Mouse (Mus musculus) Patski (cell line): ENCODE measurements around the gene Gbp7. TPM values are rescaled to one million over a fixed set of nuclear protein-coding genes. Genes with fewer than 3 reads are reported as not detected.
A peak's percentile ranks its signal among the peaks of the same experiment; 100 is the strongest.
"Not testable (repeated sequence)": the region's sequence is repeated elsewhere in the genome, so short reads cannot be mapped to it uniquely, and the experiment has no call there.

Source experiments
- ATAC-seq: fragments of 100-300 bp; one replicate; pipeline ENCODE4 v1.8.0; 2021
- CTCF ChIA-PET: fragments of 350-600 bp; sonication (Branson Sonifier 250); formaldehyde crosslinking; loops from one replicate; lab custom pipeline; 2022; ENCODE audit warnings: inconsistent platforms; lab: Charles Lee
- POLR2A ChIA-PET: fragments of 350-600 bp; sonication (Branson Sonifier 250); formaldehyde crosslinking; loops from one replicate; lab custom pipeline; 2022; ENCODE audit warnings: antibody characterized with exemption, inconsistent platforms; lab: Charles Lee
- DNase-seq: peaks from one replicate; pipeline ENCODE4 v3.0.0-alpha.2; 2011; ENCODE audit warnings: low read depth, low spot score
- H3K27me3 ChIP-seq: fragments of 371-371 bp; one replicate; pipeline ENCODE4 v1.5.1; 2021
- CTCF ChIP-seq: fragments of 100-300 bp; IDR thresholded peaks from one replicate; pipeline ENCODE4 v1.5.1; 2021
- in situ Hi-C: fragments of 300-500 bp; cut with MboI; formaldehyde crosslinking; loops from 3 replicates; pipeline ENCODE4 v1.11.1; 2018; ENCODE audit warnings: low pct_unique_long_range_greater_than_20kb, mixed read lengths
- polyA plus RNA-seq: library from polyadenylated mRNA; unstranded; gene quantifications from one replicate; pipeline ENCODE4 v1.2.3, GENCODE M21; 2021

The Gbp7 gene
- polyA plus RNA-seq, 1 experiment from 2014 or later, result 2.3 TPM

DNA sequence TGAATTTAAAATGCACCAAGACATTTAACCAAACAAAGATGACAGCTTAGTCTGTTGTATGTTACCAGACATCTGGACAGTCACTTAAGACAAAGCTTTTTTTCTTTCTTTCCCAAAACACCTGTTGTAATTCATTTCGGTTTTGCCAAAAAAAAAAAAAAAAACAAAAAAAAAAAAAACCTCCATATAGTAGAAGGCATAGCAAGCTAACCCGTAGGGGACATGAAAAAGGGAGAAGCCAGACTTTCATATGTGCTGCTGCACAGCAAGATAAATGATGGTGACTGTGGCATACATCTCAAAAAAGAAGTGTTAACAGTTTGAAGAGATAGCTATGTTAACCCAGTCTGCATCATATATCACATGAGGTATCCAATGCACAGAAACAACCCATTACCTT lies 545 bp upstream of the Gbp7 start:
- ChIA-PET CTCF (interaction anchor here (1.0 to 2.7 kb wide), 11 partner anchors 9 to 179 kb away, joined by 3 to 16 read pairs (median 4); partner anchors contain the start of genes Gbp2 and Gbp3), POLR2A (interaction anchor here (0.7 to 1.6 kb wide), 2 partner anchors 9 to 112 kb away, joined by 4 to 5 read pairs; no protein-coding TSS in a partner anchor)
- no peak for TF ChIP-seq CTCF
- no peaks in the 10 kb centered on the region for H3K27me3 ChIP-seq
- no peak for DNase-seq
- no peak for ATAC-seq
- in situ Hi-C loops, result no loop called here

DNA sequence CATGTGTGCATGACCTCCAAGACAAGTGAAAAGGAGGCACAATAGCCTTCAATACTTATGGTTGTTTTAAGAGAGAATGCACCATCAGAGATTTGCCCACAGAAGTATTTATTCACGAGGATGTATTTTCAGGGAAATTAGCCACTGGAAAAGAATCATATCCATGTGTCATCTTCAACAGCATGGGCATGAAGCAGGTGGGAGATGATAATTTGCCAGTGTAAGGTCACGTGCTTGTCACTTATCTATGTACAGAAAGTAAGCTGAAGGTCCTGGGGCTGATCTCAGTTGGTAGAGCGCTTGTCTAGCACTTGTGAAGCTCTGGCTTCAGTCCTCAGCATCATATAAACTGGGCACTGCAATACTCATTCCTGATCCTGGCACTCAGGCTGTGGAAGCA lies 1.5 kb downstream of the Gbp7 start:
- ChIA-PET CTCF (interaction anchor here (1.2 to 2.7 kb wide), 2 partner anchors 8 to 28 kb away, joined by 3 to 16 read pairs; partner anchors contain the start of gene Gbp3), POLR2A (no interaction called here)
- no peak for ATAC-seq
- in situ Hi-C loops, result no loop called here
- no peak for TF ChIP-seq CTCF
- no peak for DNase-seq
- H3K27me3 ChIP-seq, result no peaks in the 10 kb centered on the region

DNA sequence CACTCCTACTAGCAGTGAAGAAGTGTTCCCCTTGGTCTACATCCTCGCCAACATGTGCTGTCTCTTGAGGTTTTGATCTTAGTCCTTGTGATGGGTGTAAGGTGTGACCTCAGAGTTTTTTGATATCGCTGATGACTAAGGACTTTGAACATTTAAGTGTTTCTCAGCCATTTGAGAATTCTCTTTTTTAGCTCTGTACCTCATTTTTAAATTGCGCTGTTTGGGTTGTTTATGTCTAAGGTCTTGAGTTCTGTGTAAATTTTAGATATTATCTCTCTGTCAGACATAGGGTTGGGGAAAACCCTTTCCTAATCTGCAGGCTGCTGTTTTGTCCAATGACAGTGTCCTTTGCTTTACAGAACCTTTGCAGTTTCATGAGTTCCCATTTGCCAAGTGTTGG lies 3.0 kb downstream of the Gbp7 start:
- in situ Hi-C loops, result no loop called here
- ATAC-seq (no peak), DNase-seq (no peak)

DNA sequence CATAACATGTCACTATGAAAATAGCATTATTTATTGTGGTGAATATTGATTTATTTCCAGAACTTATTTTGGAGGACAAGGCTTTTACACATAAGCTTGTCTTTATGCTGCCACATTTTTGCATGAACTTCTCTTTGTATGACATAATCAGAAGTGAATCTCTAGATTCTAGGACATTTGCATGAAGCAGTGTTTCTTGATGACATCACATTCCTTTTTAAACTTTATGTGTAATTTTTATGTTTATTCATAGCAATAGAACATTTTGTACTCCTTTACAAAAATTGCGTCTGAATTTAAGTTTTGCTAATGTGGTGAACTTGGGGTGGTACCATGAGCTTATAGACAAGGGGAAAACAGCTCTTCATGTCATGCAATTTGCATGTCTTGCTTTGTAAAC lies 5.5 kb downstream of the Gbp7 start:
- in situ Hi-C loops, result no loop called here
- ChIA-PET POLR2A (no interaction called here), CTCF (interaction anchor here (0.9 to 1.0 kb wide), 2 partner anchors 73 to 85 kb away, joined by 3 read pairs; no protein-coding TSS in a partner anchor)
- H3K27me3 ChIP-seq, result no peaks in the 10 kb centered on the region
- DNase-seq (no peak), ATAC-seq (no peak)
- TF ChIP-seq CTCF, result no peak

More for the DNA sequence above, 3.0 kb downstream of the Gbp7 start:
- CTCF ChIA-PET, result interaction anchor here (1.2 to 1.4 kb wide), 3 partner anchors 16 to 42 kb away, joined by 3 to 4 read pairs (median 4); partner anchors contain the start of gene Gbp3
- H3K27me3 ChIP-seq, result no peaks in the 10 kb centered on the region
- POLR2A ChIA-PET, result no interaction called here
- no peak for TF ChIP-seq CTCF

DNA sequence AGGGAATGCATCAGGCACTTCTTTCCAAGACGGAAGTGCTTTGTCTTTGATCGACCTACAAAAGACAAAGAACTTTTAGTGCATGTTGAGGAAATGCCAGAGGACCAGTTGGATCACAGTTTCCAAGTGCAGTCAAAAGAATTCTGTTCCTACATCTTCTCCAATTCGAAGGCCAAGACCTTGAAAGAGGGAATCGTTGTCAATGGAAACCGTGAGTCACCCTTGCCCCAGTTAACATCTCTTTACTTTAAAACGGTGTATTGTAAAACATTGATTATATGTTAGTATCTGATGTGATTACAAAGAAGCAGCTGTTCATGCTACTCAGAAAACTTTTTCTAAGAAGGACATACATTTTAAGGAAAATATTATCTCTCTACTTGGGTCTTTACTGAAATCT lies 11.2 kb downstream of the Gbp7 start:
- in situ Hi-C loops, result no loop called here
- H3K27me3 ChIP-seq, result no peaks in the 10 kb centered on the region
- POLR2A ChIA-PET, result no interaction called here
- CTCF ChIA-PET, result interaction anchor here (2.1 kb wide), 1 partner anchor 11 kb away, joined by 5 read pairs; the partner anchor contains the start of gene Gbp7
- no peak for ATAC-seq
- no peak for DNase-seq
- TF ChIP-seq CTCF, result no peak

DNA sequence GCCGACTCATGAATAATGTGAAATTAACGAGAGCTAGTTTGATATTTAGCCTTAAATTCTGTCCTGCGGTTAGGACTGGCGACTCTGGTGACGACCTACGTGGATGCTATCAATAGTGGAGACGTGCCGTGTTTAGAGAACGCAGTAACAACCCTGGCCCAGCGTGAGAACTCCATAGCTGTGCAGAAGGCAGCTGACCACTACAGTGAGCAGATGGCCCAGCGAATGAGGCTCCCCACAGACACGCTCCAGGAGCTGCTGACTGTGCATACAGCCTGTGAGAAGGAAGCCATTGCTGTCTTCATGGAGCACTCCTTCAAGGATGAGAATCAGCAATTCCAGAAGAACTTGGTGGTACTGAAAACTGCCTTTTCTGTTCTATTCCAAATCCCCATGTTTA lies 12.6 kb downstream of the Gbp7 start:
- POLR2A ChIA-PET, ATAC-seq, DNase-seq, in situ Hi-C loops, H3K27me3 ChIP-seq: not testable (repeated sequence)
- CTCF ChIA-PET, result interaction anchor here (1.5 kb wide), 1 partner anchor 15 kb away, joined by 4 read pairs; no protein-coding TSS in a partner anchor

DNA sequence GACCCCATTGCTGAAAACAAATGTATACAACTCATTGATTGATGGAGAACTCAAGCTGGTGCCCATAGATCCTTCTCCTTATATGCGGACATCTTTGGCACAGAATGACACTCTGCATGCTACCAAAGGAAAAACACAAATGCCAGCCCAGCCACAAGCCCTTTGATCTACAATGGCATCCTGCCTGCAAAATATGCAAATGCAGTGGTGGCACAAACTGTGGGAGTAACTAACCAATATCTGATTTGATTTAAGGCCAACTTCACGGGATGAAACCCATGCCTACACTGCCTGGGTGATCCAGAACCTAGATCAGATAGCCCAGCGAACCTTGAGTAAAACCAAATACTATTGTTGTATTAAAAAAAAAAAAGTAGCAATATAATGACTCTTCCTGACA lies 16.5 kb downstream of the Gbp7 start:
- in situ Hi-C loops, result no loop called here
- CTCF ChIA-PET, result interaction anchor here (1.5 kb wide), 1 partner anchor 14 kb away, joined by 3 read pairs; no protein-coding TSS in a partner anchor
- ATAC-seq (no peak), DNase-seq (no peak)
- POLR2A ChIA-PET, result interaction anchor here (0.9 kb wide), 1 partner anchor 10 kb away, joined by 3 read pairs; no protein-coding TSS in a partner anchor
- TF ChIP-seq CTCF, result no peak
- H3K27me3 ChIP-seq, result no peaks in the 10 kb centered on the region

DNA sequence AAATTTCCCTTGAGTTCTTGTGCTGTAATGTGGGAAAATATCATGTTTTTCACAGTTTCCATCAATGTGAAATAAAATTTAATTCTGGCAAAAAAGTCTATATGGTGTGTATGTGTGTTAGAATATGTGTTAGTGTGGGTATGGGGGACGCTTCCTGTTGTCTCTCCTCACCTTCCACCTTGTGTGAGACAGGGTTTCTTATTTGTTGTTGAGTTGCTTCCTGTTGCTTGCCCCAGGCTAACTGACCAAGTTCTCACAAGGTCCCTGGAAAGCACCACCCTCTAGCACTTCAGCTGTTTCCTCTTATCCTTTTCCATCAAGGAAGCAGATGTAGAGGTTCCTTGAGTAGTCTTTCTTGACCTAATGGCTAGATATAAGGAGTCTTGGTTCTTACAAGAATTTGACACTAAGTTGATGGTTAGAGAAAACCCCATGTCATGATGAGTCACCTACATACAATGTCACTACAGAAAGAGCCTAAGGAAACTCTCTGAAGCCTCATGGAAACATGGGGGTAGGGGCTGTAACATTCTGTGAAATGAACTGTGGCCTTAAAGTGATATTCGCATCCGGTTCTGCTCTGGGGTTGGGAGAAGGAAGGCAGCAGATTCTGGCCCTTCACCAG lies 20.0 kb downstream of the Gbp7 start:
- CTCF ChIA-PET, result interaction anchor here (1.3 kb wide), 1 partner anchor 17 kb away, joined by 4 read pairs; no protein-coding TSS in a partner anchor
- DNase-seq (no peak), ATAC-seq (no peak)
- H3K27me3 ChIP-seq, result no peaks in the 10 kb centered on the region
- TF ChIP-seq CTCF, result no peak
- POLR2A ChIA-PET, result no interaction called here
- in situ Hi-C loops, result no loop called here

DNA sequence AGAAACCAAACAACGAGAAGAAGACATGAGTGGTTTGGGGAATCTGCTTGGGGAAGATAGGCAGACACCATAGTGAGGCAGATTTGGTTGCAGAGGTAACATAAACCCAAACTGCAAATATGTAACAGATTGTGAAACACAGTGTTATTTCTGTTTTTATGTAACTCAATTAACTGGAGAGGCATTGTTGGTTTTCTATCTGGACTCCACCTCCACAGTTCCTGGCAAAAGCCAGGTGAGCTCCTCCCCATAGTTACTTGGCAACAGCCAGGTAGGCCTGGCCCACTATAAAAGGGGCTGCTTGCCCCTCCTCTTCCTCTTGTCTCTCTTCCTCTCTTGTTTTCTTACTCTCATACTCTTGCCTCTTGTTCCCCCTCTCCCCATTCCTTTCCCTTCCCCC lies 24.5 kb downstream of the Gbp7 start:
- in situ Hi-C loops, result no loop called here
- POLR2A ChIA-PET, result no interaction called here
- CTCF ChIA-PET, result interaction anchor here (1.0 to 1.1 kb wide), 3 partner anchors 10 to 79 kb away, joined by 3 read pairs; no protein-coding TSS in a partner anchor
- ATAC-seq (no peak), DNase-seq (no peak)
- TF ChIP-seq CTCF, result no peak
- H3K27me3 ChIP-seq, result no peaks in the 10 kb centered on the region

DNA sequence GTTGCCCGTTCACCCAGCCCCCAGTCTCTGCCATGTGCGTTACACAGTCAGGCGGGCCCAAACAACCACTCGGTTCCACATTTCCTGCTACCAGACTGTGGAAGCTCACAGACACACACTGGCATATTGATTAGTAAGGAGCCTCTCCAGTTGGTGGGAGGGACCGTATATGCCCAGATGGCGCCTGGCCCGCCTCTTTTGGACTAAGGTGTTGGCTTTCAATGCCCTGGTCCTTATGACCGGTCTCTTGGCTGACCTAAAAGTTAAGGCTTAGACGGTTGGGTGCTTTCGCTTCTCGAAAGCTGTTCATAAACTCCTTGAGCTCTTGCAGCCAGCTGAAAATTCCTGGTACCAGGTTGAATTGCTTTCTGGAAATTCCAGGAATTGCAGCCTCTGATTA lies 25.5 kb downstream of the Gbp7 start:
- no peak for TF ChIP-seq CTCF
- no peak for DNase-seq
- ChIA-PET CTCF (interaction anchor here (1.1 kb wide), 1 partner anchor 11 kb away, joined by 3 read pairs; no protein-coding TSS in a partner anchor), POLR2A (no interaction called here)
- H3K27me3 ChIP-seq, result no peaks in the 10 kb centered on the region
- in situ Hi-C loops, result no loop called here
- ATAC-seq, result no peak

DNA sequence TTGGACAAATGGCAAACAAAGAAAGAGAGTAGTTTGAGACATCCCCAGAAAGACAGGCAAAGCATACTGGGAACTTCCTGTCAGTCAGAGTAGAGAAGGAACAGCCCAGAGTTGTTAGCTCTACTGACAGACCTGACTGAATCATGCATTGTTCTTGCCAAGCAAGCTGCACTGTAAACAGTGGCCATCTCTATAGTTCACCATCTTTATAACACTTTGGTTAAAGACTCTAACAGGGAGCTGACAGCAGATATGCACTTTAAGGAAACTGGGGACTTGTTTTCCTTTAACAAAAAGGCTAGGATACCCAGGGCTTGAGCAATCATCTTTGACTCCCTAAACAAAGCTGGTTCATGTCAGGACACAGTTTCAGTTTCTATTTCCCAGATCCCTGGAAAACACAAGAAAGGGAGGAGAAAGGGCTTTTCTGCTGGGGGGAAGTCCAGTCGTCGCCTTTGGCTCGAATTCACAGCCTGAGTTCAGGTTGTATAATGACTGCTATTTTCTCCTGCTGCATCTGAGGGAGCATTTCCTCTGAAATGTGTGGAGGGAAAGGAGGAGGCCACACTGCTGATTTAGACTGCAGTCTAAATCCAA lies 29.6 kb downstream of the Gbp7 start, which contains the start of gene Gbp3:
Gene Gbp3 (plus strand): TSS at position 395 of the 597 bp plus-strand sequence.
- POLR2A ChIA-PET, result interaction anchor here (1.1 kb wide), 1 partner anchor 68 kb away, joined by 3 read pairs; no protein-coding TSS in a partner anchor
- no peaks in the 10 kb centered on the region for H3K27me3 ChIP-seq
- in situ Hi-C loops, result loop anchor here (5.0 kb wide), 1 partner anchor 67 kb away; the partner anchor contains the start of gene Gbp5
- no peak for TF ChIP-seq CTCF
- CTCF ChIA-PET, result interaction anchor here (0.7 to 3.1 kb wide), 25 partner anchors 10 to 87 kb away, joined by 3 to 18 read pairs (median 4); partner anchors contain the start of genes Gbp5 and Gbp7
- peak; percentile 7 for DNase-seq
- ATAC-seq, result no peak
